Mouse (Mus musculus) liver, embryonic 14.5 days (tissue): ENCODE results near the gene Ddx5.

Experiments
- CTCF ChIP-seq: IDR thresholded peaks from 2 replicates; pipeline ENCODE4 v1.5.1; 2016; ENCODE audit warnings: antibody characterized with exemption, low read depth, control low read depth
- EP300 ChIP-seq: IDR thresholded peaks from 2 replicates; pipeline ENCODE4 v1.6.1; 2016; ENCODE audit warnings: antibody characterized with exemption, low read depth

GRCm38 (mm10) chr11:106767516-106767915, 21.5 kb downstream of the Ddx5 start:
- TF ChIP-seq CTCF, result peak; percentile 45
- TF ChIP-seq EP300, result no peak
